Mouse (Mus musculus) olfactory bulb, adult 2 months (tissue): Measurements from ENCODE around the gene Fbxl4.

Source experiments
- CTCF ChIP-seq: fragments of 200-500 bp; IDR thresholded peaks from 2 replicates; pipeline ENCODE4 v1.5.1; 2012; ENCODE audit warnings: low read depth, mild to moderate bottlenecking, low read length, moderate library complexity; ENCODE audit not compliant: insufficient read depth
- POLR2A ChIP-seq: fragments of 200-500 bp; IDR thresholded peaks from 2 replicates; pipeline ENCODE4 v1.6.1; 2012; ENCODE audit warnings: mild to moderate bottlenecking, low read depth, low read length, moderate library complexity; ENCODE audit not compliant: insufficient read depth

GRCm38 (mm10) chr4:22357266-22357930 lies at the start of gene Fbxl4:
- 0 out of 2 replicates have a peak, but pooled peaks have one; percentile 7 for TF ChIP-seq CTCF
- TF ChIP-seq POLR2A = peak; percentile 70
